Mouse (Mus musculus): ENCODE results near the gene Kcnq4.

DNA sequence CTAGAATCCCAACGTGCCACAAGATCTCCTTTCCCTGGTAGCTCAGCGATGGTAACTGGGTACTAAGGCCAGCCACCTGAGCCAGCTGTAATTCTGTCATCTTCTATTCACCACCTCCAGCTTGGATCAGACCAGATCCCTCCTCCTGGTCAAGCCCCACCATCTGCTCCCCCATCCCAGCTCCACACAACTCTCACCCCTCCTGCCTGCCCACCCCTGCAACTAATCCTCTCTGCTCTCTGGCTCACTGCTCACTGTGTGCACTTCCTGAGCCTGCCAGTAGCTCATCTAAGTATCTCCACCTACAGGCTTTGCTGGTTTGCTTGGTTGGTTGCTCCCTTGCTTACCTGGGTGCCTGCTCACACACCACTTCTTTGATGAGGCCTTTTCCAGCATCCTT, 26.8 kb downstream of the Kcnq4 start:
- TF ChIP-seq CTCF (IDR thresholded peaks at IDR 0.05; ENCODE audit: control insufficient read depth, insufficient read depth, low read length) = no peak
- no peak for TF ChIP-seq POLR2A (IDR thresholded peaks at IDR 0.05; ENCODE audit: borderline replicate concordance, control insufficient read depth, low read depth, low read length)
